Mouse (Mus musculus) heart, embryonic 10.5 days (tissue): ENCODE results near the gene Slc16a10. TPM values are rescaled to one million over a fixed set of nuclear protein-coding genes. Genes with fewer than 3 reads are reported as not detected.
A peak's percentile ranks its signal among the peaks of the same experiment; 100 is the strongest.

Experiments
- DNase-seq: peaks from one replicate; pipeline ENCODE4 v3.0.0-alpha.2; 2017; ENCODE audit warnings: low spot score
- H3K27ac ChIP-seq: fragments of 300-500 bp; sonication (generic); 2 replicates; pipeline ENCODE4 v1.5.1; 2016; ENCODE audit warnings: mild to moderate bottlenecking
- H3K27me3 ChIP-seq: fragments of 300-500 bp; sonication (generic); 2 replicates; pipeline ENCODE4 v1.6.1; 2016; ENCODE audit warnings: mild to moderate bottlenecking; ENCODE audit not compliant: poor library complexity, insufficient read depth, severe bottlenecking
- H3K36me3 ChIP-seq: fragments of 300-500 bp; sonication (generic); 2 replicates; pipeline ENCODE4 v1.6.1; 2016; ENCODE audit warnings: mild to moderate bottlenecking, moderate library complexity
- H3K4me1 ChIP-seq: fragments of 300-500 bp; sonication (generic); 2 replicates; pipeline ENCODE4 v1.6.1; 2016; ENCODE audit warnings: mild to moderate bottlenecking
- H3K4me3 ChIP-seq: fragments of 300-500 bp; sonication (generic); 2 replicates; pipeline ENCODE4 v1.5.1; 2016; ENCODE audit warnings: mild to moderate bottlenecking, moderate library complexity
- H3K9me3 ChIP-seq: fragments of 300-500 bp; sonication (generic); 2 replicates; pipeline ENCODE4 v1.6.1; 2016; ENCODE audit warnings: mild to moderate bottlenecking, moderate library complexity
- WGBS: fragments of 180-500 bp; shearing (Covaris S2); methylation state at CpG from one replicate; pipeline ENCODE4 v1.1.7; 2016; 5-methylcytosine and 5-hydroxymethylcytosine counted together
- polyA plus RNA-seq: library from polyadenylated mRNA; unstranded; fragments of >200 nt; fragmentation: Nextera tagmentation; extraction: Ambion mirVana; gene quantifications from 2 replicates; pipeline ENCODE4 v1.2.1, GENCODE M21; 2016

Slc16a10 gene
- polyA plus RNA-seq, 1 experiment from 2014 or later: 15.2 TPM

DNA sequence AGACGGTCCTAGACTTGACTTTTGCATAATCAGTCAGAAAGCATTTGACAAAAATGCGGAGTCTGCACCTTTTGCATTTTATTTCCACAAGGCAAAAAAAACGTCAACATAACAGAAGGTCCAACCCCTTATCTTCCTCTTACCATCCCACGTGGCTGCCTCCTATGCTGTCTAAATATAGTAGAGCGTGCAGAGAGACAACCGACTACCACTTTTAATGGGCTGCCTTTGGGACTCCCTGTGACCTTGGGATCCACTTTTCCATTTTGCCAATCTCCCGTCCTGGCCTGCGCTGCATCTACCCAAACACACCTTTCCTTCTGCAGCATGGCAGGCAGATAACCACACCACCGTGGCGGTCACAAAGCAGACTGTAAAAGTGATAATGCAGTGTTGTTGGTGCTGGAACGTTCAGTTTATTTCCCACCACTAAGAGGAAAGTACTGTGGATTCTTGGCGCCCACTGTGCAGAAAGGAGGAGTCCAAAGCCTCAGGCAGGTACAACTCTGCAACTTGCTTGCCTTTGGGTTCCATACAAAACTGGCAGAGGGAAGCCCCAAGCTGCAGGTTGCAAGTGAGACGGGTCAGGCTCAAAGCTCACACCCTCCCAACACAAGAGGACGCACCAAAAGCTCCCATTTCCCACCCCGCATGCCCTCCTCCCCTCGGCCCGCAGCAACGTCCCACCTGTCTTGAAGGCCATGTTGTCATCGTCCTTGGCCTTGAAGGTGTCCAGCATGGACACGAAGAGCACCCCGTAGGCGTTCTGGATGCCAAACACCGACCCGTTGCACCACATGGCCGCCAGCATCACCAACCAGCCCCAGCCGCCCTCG is 824 bp downstream of the Slc16a10 start:
- peak overlapping the region; percentile 95 for H3K27ac ChIP-seq
- WGBS: 10% methylated on average over 27 of the region's 27 CpGs

DNA sequence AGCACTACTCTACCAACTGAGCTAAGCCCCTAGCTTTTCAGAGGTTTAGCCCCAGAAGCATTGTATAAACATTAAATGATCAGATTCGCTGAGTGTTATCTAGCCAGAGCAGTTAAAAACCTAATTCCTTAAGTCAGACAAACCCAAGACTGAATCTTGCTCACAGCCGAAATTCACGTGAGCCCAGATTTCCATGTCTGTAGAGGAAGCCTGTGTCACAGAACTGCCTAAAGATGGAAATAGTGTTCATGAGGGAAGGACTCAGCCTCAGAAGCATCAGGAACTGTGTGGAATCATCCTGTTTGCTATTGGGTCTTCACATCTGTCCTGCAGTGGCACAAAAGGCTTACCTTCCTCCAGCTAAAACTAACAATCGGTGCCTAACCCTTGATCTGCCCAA is 2.4 kb downstream of the Slc16a10 start:
- H3K36me3 ChIP-seq: no peaks in the 10 kb centered on the region
- H3K9me3 ChIP-seq: no peaks in the 10 kb centered on the region
- H3K27ac ChIP-seq: no peak overlapping the region
- 83% methylated on average over 4 of the region's 4 CpGs for WGBS
- DNase-seq: peak; percentile 60
- no peaks in the 10 kb centered on the region for H3K27me3 ChIP-seq
- H3K4me3 ChIP-seq: no peak overlapping the region
- H3K4me1 ChIP-seq: peaks cover 32% of the 10 kb centered on the region

More for the DNA sequence above, 824 bp downstream of the Slc16a10 start:
- DNase-seq: peak; percentile 84
- no peaks in the 10 kb centered on the region for H3K27me3 ChIP-seq
- H3K4me3 ChIP-seq: peak overlapping the region; percentile 92
- no peaks in the 10 kb centered on the region for H3K9me3 ChIP-seq
- H3K4me1 ChIP-seq: peaks cover 26% of the 10 kb centered on the region
- H3K36me3 ChIP-seq: no peaks in the 10 kb centered on the region

DNA sequence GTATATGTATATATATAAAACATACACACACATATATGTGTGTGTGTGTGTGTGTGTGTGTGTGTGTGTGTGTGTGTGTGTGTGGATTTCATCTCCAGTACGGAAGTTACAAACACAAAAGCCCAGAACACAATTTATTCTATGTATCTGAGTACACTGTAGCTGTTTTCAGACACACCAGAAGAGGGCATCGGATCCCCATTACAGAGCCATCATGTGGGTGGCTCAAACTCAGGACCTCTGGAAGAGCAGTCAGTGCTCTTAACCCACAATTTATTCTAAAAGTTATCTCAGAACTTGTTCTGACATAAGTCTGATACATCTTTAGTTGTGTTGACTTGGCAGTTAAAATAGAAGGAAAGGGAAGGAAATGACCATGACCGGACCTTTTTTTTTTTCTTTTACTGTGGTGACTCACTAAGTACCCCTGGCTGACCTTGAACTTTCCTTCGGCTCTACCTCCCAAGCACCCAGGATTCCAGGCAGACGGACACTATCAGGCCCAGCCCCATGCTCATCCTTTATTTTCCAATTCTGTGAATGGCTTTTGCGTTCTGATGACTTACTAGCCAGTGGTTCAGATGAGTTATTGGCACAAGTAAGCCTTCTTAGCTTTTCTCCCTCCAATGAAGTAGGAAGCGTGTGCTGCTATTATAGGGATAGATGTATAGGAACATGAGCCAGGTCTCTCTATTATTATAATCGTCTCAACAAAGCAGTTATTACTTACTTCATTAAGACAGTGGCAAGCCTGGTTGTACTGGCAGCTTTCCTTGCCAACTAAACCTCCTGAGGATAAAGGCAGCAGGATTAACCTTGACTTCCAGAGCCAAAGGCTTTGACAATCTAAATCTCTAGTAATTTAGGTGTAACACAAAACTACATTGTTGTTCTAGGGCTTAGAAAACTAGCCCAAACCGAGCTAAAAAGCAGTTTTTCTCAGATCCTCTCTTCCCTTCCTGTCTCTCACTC is 6.0 kb downstream of the Slc16a10 start:
- H3K4me1 ChIP-seq: peaks cover 33% of the 10 kb centered on the region; the same call in 1 of the 2 replicates
- H3K4me3 ChIP-seq: no peak overlapping the region
- H3K9me3 ChIP-seq: no peaks in the 10 kb centered on the region
- H3K27ac ChIP-seq: no peak overlapping the region
- no peaks in the 10 kb centered on the region for H3K27me3 ChIP-seq
- no peaks in the 10 kb centered on the region for H3K36me3 ChIP-seq
- WGBS: 75% methylated on average over 9 of the region's 9 CpGs
- peak; percentile 38 for DNase-seq

DNA sequence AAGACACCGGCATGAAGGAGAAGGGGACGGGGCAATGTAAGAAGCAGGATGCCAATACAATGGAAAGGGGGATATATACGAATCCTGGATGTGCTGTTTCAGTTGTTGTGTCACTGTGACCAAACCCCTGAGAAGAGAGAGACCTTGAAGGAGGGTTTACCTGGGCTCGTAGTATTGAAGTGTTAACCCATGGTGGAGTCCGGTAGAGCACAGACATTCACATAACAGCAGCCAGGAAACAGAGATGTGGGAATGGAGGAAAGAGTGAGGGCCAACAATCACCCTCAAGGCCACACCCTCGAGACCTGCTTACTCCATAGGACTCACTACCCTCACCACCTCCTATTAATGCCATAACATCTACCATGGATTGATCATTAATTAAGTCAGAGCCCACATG is 7.2 kb downstream of the Slc16a10 start:
- no peaks in the 10 kb centered on the region for H3K36me3 ChIP-seq
- no peaks in the 10 kb centered on the region for H3K27me3 ChIP-seq
- H3K9me3 ChIP-seq: no peaks in the 10 kb centered on the region
- 85% methylated on average over 6 of the region's 6 CpGs for WGBS
- DNase-seq: peak; percentile 62
- H3K27ac ChIP-seq: no peak overlapping the region
- peaks cover 32% of the 10 kb centered on the region; the same call in 1 of the 2 replicates for H3K4me1 ChIP-seq
- no peak overlapping the region for H3K4me3 ChIP-seq

DNA sequence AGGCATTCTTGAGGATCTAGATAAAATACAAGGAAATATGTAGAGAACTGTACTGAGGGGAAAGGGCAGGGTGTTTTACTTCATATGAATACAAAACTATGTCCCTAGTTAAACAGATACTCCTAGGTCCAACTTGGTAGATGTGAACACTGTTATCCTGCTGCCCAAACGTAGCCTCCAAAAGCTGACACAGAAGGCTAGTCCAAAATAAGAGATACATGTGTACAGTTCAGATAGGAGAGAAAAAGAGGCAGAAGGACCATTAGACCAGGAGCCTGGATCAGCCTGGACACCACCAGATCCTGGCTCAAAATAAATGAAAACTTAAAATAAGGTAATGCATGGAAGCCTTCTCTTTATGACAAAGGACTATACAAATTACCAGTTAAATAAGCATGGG is 8.4 kb downstream of the Slc16a10 start:
- H3K36me3 ChIP-seq: no peaks in the 10 kb centered on the region
- no peaks in the 10 kb centered on the region for H3K9me3 ChIP-seq
- H3K27me3 ChIP-seq: no peaks in the 10 kb centered on the region
- peak; percentile 75 for DNase-seq
- 81% methylated on average over 1 of the region's 1 CpGs for WGBS
- peaks cover 26% of the 10 kb centered on the region; the same call in 1 of the 2 replicates for H3K4me1 ChIP-seq
- H3K4me3 ChIP-seq: no peak overlapping the region
- no peak overlapping the region for H3K27ac ChIP-seq

DNA sequence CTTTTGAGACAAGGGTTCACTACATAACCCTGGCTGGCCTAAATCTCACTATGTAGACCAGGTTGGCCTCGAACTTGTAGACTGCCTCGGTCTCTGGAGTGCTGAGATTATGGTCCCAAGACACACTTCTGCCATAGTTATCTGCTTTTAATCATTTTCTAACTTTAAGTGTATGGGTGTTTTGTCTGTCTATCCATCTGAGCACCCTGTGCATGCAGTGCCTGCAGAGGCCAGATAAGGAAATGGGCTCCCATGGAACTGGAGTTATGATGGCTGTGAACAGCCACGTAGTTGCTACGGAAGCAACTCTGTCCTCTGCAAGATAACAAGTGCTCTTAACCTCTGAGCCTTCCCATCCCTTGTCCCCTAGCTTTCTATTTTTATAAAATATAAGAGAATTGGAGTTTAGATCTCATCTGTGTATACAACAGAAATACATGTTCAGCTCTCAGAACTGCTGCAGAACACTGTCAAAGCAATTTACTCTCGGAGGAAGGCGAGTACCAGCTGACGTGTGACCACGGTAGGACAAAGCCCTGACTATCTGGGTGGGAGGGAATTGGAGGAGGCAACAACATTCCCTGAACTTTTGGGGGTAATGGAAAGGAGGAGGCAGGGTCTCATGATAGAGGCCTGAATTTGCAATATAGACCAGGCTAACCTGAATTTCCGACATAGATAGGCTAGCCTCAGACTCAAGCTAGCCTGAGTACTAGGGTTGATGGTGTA is 10.2 kb downstream of the Slc16a10 start:
- Histone ChIP-seq H3K4me1 (peaks cover 25% of the 10 kb centered on the region; the same call in 1 of the 2 replicates), H3K27ac (no peak overlapping the region; the same call in 1 of the 2 replicates), H3K27me3 (no peaks in the 10 kb centered on the region), H3K4me3 (no peak overlapping the region), H3K9me3 (no peaks in the 10 kb centered on the region), H3K36me3 (no peaks in the 10 kb centered on the region)
- DNase-seq: peak; percentile 95
- 57% methylated on average over 9 of the region's 9 CpGs for WGBS

DNA sequence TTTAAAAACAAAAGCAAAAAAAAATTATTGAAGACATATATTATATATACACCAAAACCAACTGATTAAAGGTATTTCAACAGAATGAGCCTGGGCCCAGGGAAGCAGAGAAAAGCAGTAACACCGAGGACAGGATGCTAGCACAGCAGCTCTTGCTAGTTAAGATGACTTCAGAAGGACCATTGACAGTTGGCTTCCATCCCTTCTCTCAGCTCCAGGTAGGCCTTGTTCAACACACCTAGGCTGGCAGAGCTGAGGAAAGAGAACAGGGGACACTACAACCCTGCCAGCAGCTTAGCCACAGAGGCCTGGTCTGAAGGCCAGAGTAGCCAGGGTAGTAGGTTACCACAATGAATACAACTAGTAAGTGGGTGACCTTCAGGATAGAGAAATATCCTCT is 11.9 kb downstream of the Slc16a10 start:
- Histone ChIP-seq H3K4me3 (no peak overlapping the region), H3K4me1 (peaks cover 24% of the 10 kb centered on the region; the same call in 1 of the 2 replicates), H3K27ac (no peak overlapping the region), H3K9me3 (no peaks in the 10 kb centered on the region), H3K27me3 (no peaks in the 10 kb centered on the region), H3K36me3 (no peaks in the 10 kb centered on the region)
- 76% methylated on average over 1 of the region's 1 CpGs for WGBS
- DNase-seq: peak; percentile 64

DNA sequence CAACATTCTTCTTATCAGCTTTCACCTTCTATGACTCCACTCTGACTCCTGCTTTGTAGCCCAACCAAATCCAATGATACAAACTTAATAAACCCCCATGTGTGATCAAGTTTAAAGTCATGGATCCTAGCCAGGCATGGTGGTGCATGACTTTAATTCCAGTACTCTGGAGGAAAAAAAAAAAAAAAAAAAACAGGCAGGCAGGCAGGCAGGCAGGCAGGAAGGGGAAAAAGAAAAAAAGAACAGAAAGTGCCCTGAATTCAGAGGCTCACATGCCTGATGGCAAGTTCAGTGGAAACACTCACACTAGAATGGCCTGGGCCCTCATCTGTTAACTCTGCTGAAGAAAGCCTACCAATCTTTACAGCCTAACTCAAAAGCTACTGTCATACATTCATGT is 12.9 kb downstream of the Slc16a10 start:
- no peaks in the 10 kb centered on the region for H3K36me3 ChIP-seq
- H3K27ac ChIP-seq: no peak overlapping the region
- no peaks in the 10 kb centered on the region for H3K27me3 ChIP-seq
- H3K9me3 ChIP-seq: no peaks in the 10 kb centered on the region
- DNase-seq: peak; percentile 25
- H3K4me1 ChIP-seq: peaks cover 14% of the 10 kb centered on the region; the same call in 1 of the 2 replicates
- no peak overlapping the region for H3K4me3 ChIP-seq

DNA sequence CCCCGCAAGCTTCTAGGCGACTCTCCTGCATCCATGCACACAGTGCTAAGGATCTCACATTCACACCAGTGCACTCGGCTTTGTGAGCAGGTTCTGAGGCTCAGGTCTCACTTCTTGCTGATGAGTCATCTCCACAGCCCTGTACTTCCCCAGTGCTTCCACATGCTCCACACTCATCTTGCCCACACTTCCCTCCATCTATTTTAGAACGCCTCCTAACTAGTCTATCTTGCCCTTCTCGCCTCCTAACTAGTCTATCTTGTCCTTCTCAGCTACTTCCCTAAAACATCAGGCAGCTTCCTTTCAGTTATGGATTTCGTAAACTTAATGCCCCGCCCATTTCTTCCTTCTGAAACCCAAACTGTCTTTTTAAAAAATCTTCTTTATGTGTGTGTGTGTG is 13.6 kb downstream of the Slc16a10 start:
- Histone ChIP-seq H3K36me3 (no peaks in the 10 kb centered on the region), H3K9me3 (no peaks in the 10 kb centered on the region), H3K27me3 (no peaks in the 10 kb centered on the region), H3K4me1 (peaks cover 14% of the 10 kb centered on the region; the same call in 1 of the 2 replicates), H3K4me3 (no peak overlapping the region), H3K27ac (no peak overlapping the region)
- WGBS: 77% methylated on average over 7 of the region's 7 CpGs
- DNase-seq: peak; percentile 65

DNA sequence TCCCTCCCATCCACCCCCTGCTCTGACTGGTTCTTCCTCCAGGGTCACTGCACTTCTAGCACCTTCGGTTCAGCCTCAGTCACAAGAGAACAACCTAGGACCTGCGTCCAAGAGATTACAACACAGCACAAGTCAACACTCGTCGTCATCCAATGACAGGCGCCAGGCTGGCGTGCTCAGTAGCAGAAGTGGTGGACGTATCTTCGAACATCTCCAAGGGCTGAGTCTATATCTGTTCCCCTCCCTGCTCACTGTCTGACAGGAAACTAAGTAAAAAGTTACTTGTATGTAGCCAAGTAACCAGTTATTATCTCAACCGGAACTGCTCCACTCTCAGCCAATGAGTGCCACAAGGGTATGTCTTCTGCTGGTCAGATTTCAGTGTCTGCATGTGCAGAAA is 16.9 kb downstream of the Slc16a10 start:
- H3K4me1 ChIP-seq: peaks cover 4% of the 10 kb centered on the region; the same call in 1 of the 2 replicates
- H3K36me3 ChIP-seq: no peaks in the 10 kb centered on the region
- no peak overlapping the region for H3K4me3 ChIP-seq
- DNase-seq: peak; percentile 95
- H3K27me3 ChIP-seq: no peaks in the 10 kb centered on the region
- H3K9me3 ChIP-seq: no peaks in the 10 kb centered on the region
- WGBS: 61% methylated on average over 9 of the region's 9 CpGs
- no peak overlapping the region for H3K27ac ChIP-seq

DNA sequence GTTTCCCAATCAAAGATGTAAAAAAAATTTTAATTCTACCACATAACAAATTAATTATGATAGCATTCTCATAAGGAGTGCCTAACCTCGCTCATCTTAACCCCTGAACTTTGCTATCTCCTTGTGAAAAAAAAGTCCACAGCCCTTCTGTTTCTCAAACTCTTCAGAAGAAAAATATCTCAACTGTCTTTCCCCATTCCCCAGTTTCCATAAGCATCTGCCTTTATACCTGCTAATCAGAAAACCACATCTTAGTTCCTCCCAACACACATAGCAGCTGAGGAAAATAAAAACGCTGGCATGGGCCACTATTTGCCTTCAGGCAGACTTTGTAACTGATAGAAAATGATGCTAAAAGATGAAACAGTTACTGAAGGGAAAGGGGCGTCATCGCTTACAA is 17.5 kb downstream of the Slc16a10 start:
- Histone ChIP-seq H3K4me1 (peaks cover 4% of the 10 kb centered on the region; the same call in 1 of the 2 replicates), H3K27ac (no peak overlapping the region), H3K27me3 (no peaks in the 10 kb centered on the region), H3K4me3 (no peak overlapping the region), H3K36me3 (no peaks in the 10 kb centered on the region), H3K9me3 (no peaks in the 10 kb centered on the region)
- DNase-seq: no peak
- WGBS: 81% methylated on average over 4 of the region's 4 CpGs

DNA sequence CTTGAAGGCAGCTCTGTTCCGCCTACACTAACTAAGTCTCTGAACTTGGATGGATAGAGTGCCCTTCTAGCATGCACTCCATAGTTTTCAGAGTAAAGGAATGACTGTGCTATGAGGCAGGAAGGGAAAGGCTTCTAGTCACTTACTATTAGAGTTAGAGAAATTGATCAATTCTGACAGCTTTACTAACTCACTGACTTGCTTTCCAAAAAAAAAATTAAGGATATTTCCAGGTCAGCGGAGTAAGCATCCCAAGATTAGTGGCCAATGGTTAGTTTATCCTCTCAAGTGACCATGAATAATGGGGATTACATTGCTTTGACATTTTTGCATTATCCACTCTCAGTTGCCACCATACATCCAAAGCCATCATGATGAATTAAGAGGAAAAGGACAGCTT is 18.0 kb downstream of the Slc16a10 start:
- Histone ChIP-seq H3K4me1 (peaks cover 4% of the 10 kb centered on the region; the same call in 1 of the 2 replicates), H3K4me3 (no peak overlapping the region), H3K27ac (no peak overlapping the region), H3K9me3 (no peaks in the 10 kb centered on the region), H3K27me3 (no peaks in the 10 kb centered on the region), H3K36me3 (no peaks in the 10 kb centered on the region)
- WGBS: 92% methylated on average over 2 of the region's 2 CpGs
- DNase-seq: peak; percentile 56
